Mouse (Mus musculus) heart, postnatal 4 days (tissue): ENCODE data around the gene Msln. TPM values are rescaled to one million over a fixed set of nuclear protein-coding genes. Genes with fewer than 3 reads are reported as not detected.
"Not testable (repeated sequence)": the region's sequence is repeated elsewhere in the genome, so short reads cannot be mapped to it uniquely, and the experiment has no call there.

Source experiments
- DNase-seq: peaks from one replicate; pipeline ENCODE4 v3.0.0; 2021
- total RNA-seq, 2 experiments: library from RNA; stranded (reverse); gene quantifications; 2 replicates each; pipeline ENCODE4 v1.2.3; 2021

The Msln gene
- total RNA-seq, 2 experiments from 2014 or later, result 38.4 to 43.3 TPM

GRCm38 (mm10) chr17:25769331-25769730, 15.2 kb upstream of the Msln start:
- DNase-seq, result no peak

GRCm38 (mm10) chr17:25765886-25766285, 11.7 kb upstream of the Msln start:
- no peak for DNase-seq

GRCm38 (mm10) chr17:25762591-25762990, 8.4 kb upstream of the Msln start:
- no peak for DNase-seq

- no peak for DNase-seq
These were observed 7.4 kb upstream of the Msln start for GRCm38 (mm10) chr17:25761561-25761970.

- DNase-seq, result no peak
These were observed 6.0 kb upstream of the Msln start for GRCm38 (mm10) chr17:25760148-25760547.

GRCm38 (mm10) chr17:25757691-25758090, 3.5 kb upstream of the Msln start:
- no peak for DNase-seq

GRCm38 (mm10) chr17:25756378-25757242, 2.4 kb upstream of the Msln start:
- no peak for DNase-seq

GRCm38 (mm10) chr17:25755627-25756377, 1.6 kb upstream of the Msln start:
- no peak for DNase-seq

- DNase-seq, result no peak
These were observed 908 bp upstream of the Msln start for GRCm38 (mm10) chr17:25755086-25755485.

GRCm38 (mm10) chr17:25751446-25751845, 2.7 kb downstream of the Msln start:
- peak; percentile 80 for DNase-seq

- DNase-seq, result no peak
These were observed 4.9 kb downstream of the Msln start for GRCm38 (mm10) chr17:25749314-25749713.

GRCm38 (mm10) chr17:25748238-25748637, 5.9 kb downstream of the Msln start:
- DNase-seq, result no peak

- no peak for DNase-seq
These were observed 9.9 kb downstream of the Msln start for GRCm38 (mm10) chr17:25744311-25744710.

GRCm38 (mm10) chr17:25743831-25744230, 10.3 kb downstream of the Msln start:
- no peak for DNase-seq

- not testable (repeated sequence) for DNase-seq
These were observed 12.7 kb downstream of the Msln start for GRCm38 (mm10) chr17:25741471-25741870.

GRCm38 (mm10) chr17:25738861-25739260, 15.3 kb downstream of the Msln start:
- no peak for DNase-seq

GRCm38 (mm10) chr17:25735745-25736144, 18.4 kb downstream of the Msln start, which contains the start of gene Mslnl:
TSS of gene Mslnl (plus strand) at chr17:25736042.
- DNase-seq, result no peak

- DNase-seq, result no peak
These were observed 18.9 kb downstream of the Msln start for GRCm38 (mm10) chr17:25735246-25735645.

- peak; percentile 91 for DNase-seq
These were observed 22.1 kb downstream of the Msln start for GRCm38 (mm10) chr17:25732082-25732481.

- DNase-seq, result peak; percentile 42
These were observed 26.2 kb downstream of the Msln start for GRCm38 (mm10) chr17:25728009-25728270.

GRCm38 (mm10) chr17:25727265-25728008, 26.7 kb downstream of the Msln start, which contains the start of the genes Chtf18 and Rpusd1:
TSS of gene Chtf18 (minus strand) at chr17:25727419.
TSS of gene Rpusd1 (plus strand) at chr17:25727670.
- DNase-seq, result peak; percentile 99

GRCm38 (mm10) chr17:25725264-25725663, 28.9 kb downstream of the Msln start:
- DNase-seq, result no peak

GRCm38 (mm10) chr17:25723919-25724318, 30.3 kb downstream of the Msln start:
- DNase-seq, result no peak
